Mouse (Mus musculus) MEL (cell line): ENCODE data around the gene Kctd2.

Source experiments
- CTCF ChIP-seq, 3 experiments: IDR thresholded peaks in 2 of 3; conservative IDR thresholded peaks in 1 of 3; 2 replicates each; pipeline ENCODE4 v1.5.1; 2011 to 2012; ENCODE audit warnings: low read length in 3 of 3, low read depth in 2 of 3, mild to moderate bottlenecking in 2 of 3, improper control_type of control experiment in 1 of 3, inconsistent platforms in 1 of 3, mixed read lengths in 1 of 3, moderate library complexity in 1 of 3; ENCODE audit not compliant: control insufficient read depth in 1 of 3, insufficient read depth in 1 of 3, poor library complexity in 1 of 3, severe bottlenecking in 1 of 3
- JUND ChIP-seq: IDR thresholded peaks from 2 replicates; pipeline ENCODE4 v1.6.1; 2011; ENCODE audit warnings: low read depth, mild to moderate bottlenecking, improper control_type of control experiment, low read length
- MAX ChIP-seq: IDR thresholded peaks from 2 replicates; pipeline ENCODE4 v1.6.1; 2011; ENCODE audit warnings: low read length, improper control_type of control experiment
- POLR2A ChIP-seq, 2 experiments: IDR thresholded peaks; 2 replicates each; pipeline ENCODE4 v1.6.1; 2011 to 2012; ENCODE audit warnings: low read length in 2 of 2, mild to moderate bottlenecking in 2 of 2, control low read depth in 1 of 2, improper control_type of control experiment in 1 of 2, low read depth in 1 of 2, moderate library complexity in 1 of 2; ENCODE audit not compliant: control insufficient read depth in 1 of 2, insufficient read depth in 1 of 2, poor library complexity in 1 of 2
- POLR2AphosphoS2 ChIP-seq: IDR thresholded peaks from 2 replicates; pipeline ENCODE4 v1.6.1; 2011; ENCODE audit warnings: low read length, improper control_type of control experiment
- ZNF384 ChIP-seq: IDR thresholded peaks from 2 replicates; pipeline ENCODE4 v1.6.1; 2012; ENCODE audit warnings: low read depth, mild to moderate bottlenecking, inconsistent platforms, low read length, improper control_type of control experiment

DNA sequence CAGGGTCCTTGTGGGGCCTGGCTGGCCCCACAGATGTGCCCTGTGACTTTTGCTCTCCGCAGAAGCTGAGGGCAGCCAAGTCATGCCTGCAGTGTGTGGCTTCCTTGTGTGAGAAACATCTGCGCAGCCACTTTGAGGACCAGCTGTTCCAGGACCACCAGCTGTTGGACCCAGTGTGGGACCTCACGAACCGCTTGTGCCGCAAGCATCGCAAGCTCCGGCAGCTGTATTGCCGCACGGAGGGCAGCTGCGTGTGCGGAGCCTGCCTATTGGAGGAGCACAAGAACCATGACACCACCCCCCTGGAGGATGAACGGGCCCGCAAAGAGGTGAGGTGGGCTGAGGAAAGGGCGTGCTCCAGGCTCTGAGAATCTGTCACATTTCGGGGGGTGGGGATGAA is 21.5 kb downstream of the Kctd2 start:
- TF ChIP-seq CTCF (IDR thresholded peaks at IDR 0.05 in 2 of 3, conservative IDR thresholded peaks at IDR 0.05 in 1 of 3; ENCODE audit: control insufficient read depth in 1 of 3, insufficient read depth in 1 of 3, low read depth in 2 of 3, low read length in 3 of 3, poor library complexity in 1 of 3, severe bottlenecking in 1 of 3) (no peak), JUND (no peak), POLR2AphosphoS2 (no peak), POLR2A (IDR thresholded peaks at IDR 0.05; ENCODE audit: control insufficient read depth in 1 of 2, insufficient read depth in 1 of 2, low read depth in 1 of 2, low read length in 2 of 2, poor library complexity in 1 of 2) (no peak), MAX (no peak), ZNF384 (no peak)
